Mouse (Mus musculus) adrenal gland, adult 8-10 months (tissue): ENCODE results near the gene Helz2. TPM values are rescaled to one million over a fixed set of nuclear protein-coding genes. Genes with fewer than 3 reads are reported as not detected.
A peak's percentile ranks its signal among the peaks of the same experiment; 100 is the strongest.
"Not testable (repeated sequence)": the region's sequence is repeated elsewhere in the genome, so short reads cannot be mapped to it uniquely, and the experiment has no call there.

Source experiments
- DNase-seq: peaks from one replicate; pipeline ENCODE4 v3.0.0; 2022
- total RNA-seq, 4 experiments: library from RNA; stranded (reverse); gene quantifications; 2 replicates each; pipeline ENCODE4 v1.2.4; 2022

Gene Helz2
- total RNA-seq, 4 experiments from 2014 or later: 18.8 to 32.4 (median 24.6) TPM

DNA sequence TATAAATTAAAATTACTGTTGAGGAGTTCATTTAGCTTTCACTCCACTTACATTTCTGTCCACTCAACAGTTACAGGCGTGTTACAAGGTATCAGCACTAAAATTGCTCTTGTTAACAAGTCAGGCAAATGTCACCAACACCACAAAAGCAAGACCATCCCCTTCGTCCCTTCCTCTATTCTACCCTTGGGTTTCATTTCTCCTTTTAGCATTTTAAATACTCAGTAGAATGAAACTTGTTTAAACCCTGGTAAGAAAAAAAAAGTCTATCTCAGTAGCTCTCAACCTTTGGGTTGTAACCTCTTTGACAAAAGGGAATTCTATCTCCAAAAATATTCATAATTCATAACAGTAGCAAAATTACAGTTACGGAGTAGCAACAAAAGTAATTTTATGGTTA, 48.8 kb downstream of the Helz2 start:
- no peak for DNase-seq

DNA sequence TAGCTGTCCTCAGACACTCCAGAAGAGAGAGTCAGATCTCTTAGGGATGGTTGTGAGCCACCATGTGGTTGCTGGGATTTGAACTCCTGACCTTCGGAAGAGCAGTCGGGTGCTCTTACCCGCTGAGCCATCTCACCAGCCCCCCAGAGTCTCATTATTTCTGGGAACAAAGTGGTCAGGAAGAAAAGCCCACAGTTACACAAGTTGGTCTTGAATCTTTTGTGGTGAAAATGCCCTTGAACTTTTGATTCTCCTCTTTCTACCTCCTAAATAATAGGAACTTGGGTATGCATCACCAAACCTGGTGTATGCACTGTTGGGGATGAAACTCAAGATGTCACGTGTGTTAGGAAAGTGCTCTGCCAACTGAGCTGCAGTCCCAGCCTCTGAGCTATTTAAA, 49.9 kb downstream of the Helz2 start:
- DNase-seq: no peak

DNA sequence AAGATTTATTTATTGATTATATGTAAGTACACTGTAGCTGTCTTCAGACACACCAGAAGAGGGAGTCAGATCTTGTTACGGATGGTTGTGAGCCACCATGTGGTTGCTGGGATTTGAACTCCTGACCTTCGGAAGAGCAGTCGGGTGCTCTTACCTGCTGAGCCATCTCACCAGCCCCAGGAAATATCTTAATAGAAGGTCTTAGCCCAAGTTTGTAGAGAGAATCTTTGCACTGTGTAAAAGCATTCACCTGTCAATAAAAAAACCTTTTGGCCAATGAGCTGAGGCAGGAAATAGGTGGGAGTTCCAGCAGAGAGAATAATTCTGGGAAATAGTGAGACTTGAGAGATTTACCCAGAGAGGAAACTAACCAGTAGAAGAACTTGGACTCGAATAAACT, 50.4 kb downstream of the Helz2 start:
- not testable (repeated sequence) for DNase-seq

DNA sequence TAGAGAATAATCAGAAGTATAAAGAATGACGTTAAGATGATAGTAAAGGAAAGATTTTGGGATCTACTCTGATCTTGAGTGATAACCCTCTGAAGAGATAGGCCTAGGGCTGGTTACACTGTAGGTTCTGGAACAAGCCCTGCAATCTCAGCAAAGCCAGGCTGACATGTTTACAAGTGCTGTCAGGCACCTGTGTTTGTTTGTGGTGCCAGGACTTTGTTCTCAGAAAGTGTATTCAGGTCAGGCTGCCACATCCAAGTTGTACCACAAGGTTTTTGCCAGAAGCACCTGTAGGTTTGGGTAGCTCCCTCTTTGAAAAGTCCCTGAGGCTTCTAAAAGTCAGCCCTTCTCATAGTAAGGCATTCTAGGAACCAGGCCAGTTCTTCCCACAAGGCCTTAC, 52.5 kb downstream of the Helz2 start:
- DNase-seq: no peak

DNA sequence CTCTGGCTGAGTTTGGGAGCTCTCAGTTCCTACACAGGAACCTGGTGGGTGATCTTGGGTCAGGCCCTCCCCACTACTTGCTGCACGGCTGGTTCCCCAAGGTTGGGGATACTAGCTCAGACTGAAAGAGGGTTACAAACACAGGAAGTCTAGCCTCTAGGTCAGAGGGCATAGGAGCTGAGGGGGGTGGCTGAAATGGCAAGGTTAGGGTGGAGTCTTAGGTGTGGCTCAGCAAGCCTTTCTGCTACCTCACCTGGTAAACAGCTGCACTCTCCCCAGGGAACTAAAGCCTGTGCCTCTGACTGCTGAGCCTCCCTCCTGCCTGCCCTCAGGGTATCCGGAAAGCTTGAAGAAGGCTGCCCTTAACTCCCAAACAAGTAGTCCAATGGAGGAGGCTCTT, 53.1 kb downstream of the Helz2 start:
- DNase-seq: no peak

DNA sequence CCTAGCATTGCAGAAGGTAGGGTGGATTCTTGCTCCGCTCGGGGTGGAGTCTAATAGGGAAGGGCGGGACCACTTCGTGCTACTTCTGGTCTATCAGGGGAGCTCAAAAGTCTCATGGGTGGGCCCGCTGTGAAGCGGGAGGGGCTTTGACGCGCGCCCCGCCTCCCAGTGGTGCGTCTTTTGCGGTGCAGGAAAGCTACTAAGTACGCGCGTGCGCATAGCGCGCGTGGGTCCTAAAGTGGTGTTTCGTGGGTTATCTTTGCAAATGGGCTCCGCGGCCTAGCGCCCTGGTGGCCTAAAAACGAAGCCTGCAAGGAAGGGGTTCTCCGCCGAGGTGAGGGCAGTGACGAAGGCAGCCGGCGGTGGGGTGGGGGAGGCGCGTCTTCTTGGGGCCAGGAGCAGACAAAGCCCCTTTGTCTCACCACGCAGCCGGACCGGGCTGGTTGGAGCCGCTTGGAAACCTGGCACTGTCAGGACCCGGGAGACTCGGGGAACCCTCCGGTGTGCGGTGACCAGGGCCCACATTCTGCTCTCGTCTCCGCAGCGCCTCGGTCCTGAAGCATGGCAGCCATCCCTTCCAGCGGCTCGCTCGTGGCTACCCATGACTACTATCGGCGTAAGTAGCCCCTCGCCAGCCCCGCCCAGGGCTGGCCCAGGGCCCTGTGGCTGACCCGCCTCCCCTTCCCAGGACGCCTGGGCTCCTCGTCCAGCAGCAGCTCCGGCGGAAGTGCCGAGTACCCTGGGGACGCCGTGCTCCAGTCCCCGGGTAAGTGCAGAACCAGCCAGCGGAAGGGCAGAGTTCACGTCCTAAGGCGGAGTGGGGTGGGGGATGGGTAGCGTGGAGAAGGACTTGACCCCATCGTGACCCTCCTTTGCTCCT, 54.5 kb downstream of the Helz2 start, which contains the start of gene Ppdpf:
Gene Ppdpf, plus strand, starts transcription at position 127 of the 880 bp plus-strand sequence.
- peak; percentile 95 for DNase-seq

DNA sequence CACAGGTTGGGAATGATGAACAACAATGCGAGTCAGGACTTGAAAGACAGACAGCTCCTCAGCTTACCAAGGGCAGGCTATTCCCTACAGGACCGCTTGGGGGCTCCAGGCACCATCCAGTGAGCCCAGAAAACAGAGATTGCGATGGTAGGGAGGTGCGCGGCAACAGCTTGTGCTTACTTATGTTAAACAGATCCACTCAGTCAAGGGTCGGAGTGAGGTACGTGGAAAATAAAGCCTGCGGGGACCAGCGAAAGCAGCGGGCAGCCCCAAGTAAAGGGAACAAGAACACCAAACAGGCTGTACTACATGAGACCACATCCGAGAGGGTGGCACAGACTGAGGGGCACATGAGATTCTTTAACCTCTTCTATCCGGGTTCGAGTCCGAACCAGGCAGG, 55.2 kb downstream of the Helz2 start:
- peak; percentile 82 for DNase-seq

DNA sequence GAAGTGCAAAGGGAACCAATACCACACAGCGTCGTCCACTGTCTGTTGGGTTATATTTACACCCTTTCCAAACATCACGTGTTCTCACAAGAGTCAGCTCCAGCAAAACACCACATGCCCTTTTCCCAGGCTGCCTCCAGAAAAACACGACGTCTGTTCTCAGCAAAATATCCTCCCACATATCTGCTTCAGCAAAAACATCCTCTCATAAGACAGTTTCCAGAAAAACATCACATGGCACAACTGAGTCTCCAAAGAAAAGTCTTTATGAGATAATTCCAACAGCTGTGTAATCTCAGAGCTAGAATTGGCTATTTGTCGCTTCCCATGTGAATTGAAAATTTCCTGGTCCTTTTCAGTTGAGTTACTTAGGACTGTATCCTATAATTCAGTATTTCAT, 60.9 kb downstream of the Helz2 start:
- DNase-seq: no peak

DNA sequence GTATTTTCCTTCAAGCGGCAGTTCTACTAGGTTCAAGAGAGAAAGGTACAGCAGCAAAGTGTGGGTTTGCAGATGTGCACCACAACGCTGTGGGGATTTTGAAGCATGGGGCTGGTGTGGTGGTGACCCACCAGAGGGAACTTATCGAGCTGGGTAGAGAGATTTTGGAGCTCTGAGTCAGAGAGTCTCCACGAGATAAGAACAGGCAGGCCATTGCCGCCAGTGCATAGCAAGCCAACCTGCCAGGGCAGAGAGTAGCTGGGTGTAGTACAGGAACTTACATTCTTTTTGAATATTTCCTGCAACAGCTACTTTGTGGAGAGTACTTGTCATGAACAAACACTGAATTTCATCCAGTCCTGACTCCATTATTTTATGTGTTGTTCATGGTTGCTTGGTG, 63.4 kb downstream of the Helz2 start:
- DNase-seq: no peak

DNA sequence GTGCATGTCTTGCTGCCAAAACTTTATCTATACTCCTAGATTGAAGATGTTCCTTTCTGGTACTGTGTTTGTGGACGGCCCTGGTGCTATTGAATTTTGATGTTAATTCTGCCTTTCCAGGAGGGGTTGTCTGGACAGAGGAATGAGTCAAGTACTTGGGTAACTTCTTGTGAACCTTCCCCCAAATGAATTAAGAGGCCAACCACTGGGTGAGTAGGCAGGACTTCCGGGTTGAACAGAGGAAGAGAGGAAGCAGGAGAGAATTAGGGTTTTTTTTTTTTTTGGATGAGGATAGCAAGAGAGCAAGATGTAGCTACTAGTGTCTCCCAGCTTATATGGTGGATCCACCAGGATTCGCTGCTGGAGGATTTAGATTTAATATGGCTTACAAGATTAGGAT, 63.8 kb downstream of the Helz2 start:
- DNase-seq: no peak

Other genes starting within 250 kb of the Helz2 start
- 10 to 100 TPM; 12.0 to 27.7 (median 20.5) TPM for gene Chrna4, start 198.5 kb downstream of the Helz2 start, total RNA-seq
- gene Kcnq2, start 106.7 kb downstream of the Helz2 start, total RNA-seq: 10 to 100 TPM in 2 of 4 experiments, 1 to 10 TPM in 2; 5.8 to 14.8 (median 10.0) TPM
- gene Eef1a2, start 85.0 kb downstream of the Helz2 start, total RNA-seq: 10 to 100 TPM; 65.8 to 85.9 (median 68.2) TPM
- 10 to 100 TPM; 66.8 to 74.0 (median 69.9) TPM for gene Ppdpf, start 54.8 kb downstream of the Helz2 start, total RNA-seq
- under 1 TPM in 3 of 4 experiments, not detected in 1; 0.10 to 0.40 (median 0.13) TPM for gene Ptk6, start 39.2 kb downstream of the Helz2 start, total RNA-seq
- gene Srms, start 28.8 kb downstream of the Helz2 start, total RNA-seq: 1 to 10 TPM in 1 of 4 experiments, under 1 TPM in 3; 0.42 to 1.0 (median 0.67) TPM
- gene Fndc11, start 22.0 kb downstream of the Helz2 start, total RNA-seq: under 1 TPM in 3 of 4 experiments, not detected in 1; 0.49 to 0.83 (median 0.58) TPM
- gene Gmeb2, start 46.0 kb upstream of the Helz2 start, total RNA-seq: 10 to 100 TPM; 16.0 to 21.6 (median 18.6) TPM
- gene Stmn3, start 72.5 kb upstream of the Helz2 start, total RNA-seq: 10 to 100 TPM; 18.1 to 31.5 (median 20.7) TPM
- 10 to 100 TPM; 26.4 to 74.8 (median 44.5) TPM for gene Rtel1, start 77.7 kb upstream of the Helz2 start, total RNA-seq
- gene Zgpat, start 122.9 kb upstream of the Helz2 start, total RNA-seq: 10 to 100 TPM; 49.1 to 76.4 (median 55.7) TPM
- gene Arfrp1, start 123.4 kb upstream of the Helz2 start, total RNA-seq: 10 to 100 TPM; 42.4 to 63.8 (median 57.7) TPM
- 10 to 100 TPM; 17.2 to 37.4 (median 22.9) TPM for gene Lime1, start 138.1 kb upstream of the Helz2 start, total RNA-seq
- gene Zbtb46, start 217.4 kb upstream of the Helz2 start, total RNA-seq: 10 to 100 TPM; 14.0 to 25.1 (median 17.7) TPM